Mouse (Mus musculus): ENCODE results near the gene Ntsr1.
A peak's percentile ranks its signal among the peaks of the same experiment; 100 is the strongest.

Ntsr1 gene

DNA sequence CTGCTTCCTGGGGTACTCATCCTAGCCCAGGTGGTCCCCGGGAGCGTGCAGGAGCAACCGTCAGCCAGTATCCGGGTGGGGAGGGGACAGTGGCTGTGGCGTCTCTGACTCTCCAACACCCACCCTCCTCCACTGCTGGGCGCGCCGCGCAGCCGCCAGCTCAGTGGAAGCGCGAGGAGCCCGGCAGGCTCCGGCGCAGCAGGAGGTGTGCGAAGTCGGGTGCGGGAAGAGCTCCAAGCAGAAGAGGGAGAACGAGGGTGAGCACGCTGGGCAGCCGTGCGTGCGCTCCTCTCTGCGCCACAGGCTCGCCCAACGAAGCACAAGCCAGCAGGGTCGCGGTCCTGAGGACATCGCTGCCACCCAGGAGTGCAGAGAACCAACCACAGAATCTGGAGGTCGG lies at the start of gene Ntsr1:
Ntsr1 (plus strand) TSS at position 236 of the 400 bp plus-strand sequence.
- no peak for DNase-seq (ENCODE audit: low read depth, low spot score)

DNA sequence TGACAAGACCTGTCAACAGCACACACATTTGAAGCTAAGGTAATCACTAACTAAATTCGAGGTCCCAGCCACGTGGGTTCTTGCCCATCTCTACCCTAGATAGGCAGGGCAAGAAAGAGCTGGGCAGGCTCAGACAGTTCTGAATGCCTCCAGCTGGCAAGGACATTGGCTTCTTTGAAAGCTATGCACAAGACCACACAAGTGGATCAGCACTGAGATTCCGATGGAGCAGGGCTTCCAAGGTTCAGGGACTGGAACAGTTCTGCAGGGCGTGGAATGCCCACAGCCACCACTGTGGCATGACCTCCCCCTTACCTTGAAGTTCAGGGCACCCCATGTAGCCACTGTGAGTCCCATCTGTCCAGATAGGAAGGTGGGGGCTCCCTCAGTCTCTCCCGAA lies 49.2 kb upstream of the Ntsr1 start:
- DNase-seq (ENCODE audit: low read depth, low spot score) = no peak

DNA sequence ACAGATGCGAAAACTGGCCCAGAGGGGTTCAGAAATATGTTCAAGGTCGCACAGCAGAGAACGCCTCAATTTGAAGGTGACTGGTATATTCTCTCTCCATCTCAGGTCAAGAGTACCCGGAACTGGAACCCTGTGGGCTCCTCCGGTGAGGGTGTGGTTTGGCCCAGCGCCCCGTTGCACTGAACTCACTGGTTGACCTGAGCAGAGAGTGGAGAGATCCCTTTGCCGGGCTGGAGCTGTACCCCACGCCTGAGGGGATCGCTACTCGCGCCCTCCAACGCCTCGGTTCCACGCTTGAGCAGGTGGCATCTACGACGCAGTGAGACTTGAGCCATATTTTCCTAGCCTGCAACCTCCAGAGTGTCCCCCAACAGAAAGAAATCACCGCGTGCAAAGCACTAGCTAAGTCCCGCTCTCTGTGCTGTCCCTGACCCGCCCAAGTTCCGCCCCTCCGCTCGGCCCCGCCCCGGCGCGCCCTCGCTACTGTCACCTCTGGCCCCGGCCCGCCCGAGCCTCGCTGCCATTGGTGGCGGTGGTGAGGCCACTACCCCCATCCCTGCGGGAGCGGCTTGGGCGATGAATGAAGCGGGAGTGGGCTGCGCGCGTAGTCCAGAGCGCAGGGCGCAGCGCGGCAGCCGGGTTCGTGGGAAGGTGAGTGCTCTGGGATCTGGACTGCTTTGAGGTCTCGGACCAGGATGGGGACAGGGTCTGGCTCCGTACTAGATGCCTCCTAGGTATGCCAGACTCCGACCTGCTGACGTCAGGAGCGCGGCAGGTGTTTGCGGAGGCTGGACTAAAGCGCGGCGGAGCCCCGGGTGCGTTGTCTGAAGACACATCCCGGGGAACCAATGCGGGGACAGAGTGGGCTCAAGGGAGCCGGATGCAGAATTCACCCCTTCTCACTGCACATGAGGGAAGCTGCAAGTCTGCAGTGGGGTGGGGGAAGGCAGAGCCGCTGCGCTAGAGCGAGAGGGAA lies 43.8 kb upstream of the Ntsr1 start, which contains the start of gene Slco4a1:
Slco4a1 (plus strand) TSS at position 523 of the 976 bp plus-strand sequence.
- DNase-seq (ENCODE audit: low read depth, low spot score) = peak; percentile 67

DNA sequence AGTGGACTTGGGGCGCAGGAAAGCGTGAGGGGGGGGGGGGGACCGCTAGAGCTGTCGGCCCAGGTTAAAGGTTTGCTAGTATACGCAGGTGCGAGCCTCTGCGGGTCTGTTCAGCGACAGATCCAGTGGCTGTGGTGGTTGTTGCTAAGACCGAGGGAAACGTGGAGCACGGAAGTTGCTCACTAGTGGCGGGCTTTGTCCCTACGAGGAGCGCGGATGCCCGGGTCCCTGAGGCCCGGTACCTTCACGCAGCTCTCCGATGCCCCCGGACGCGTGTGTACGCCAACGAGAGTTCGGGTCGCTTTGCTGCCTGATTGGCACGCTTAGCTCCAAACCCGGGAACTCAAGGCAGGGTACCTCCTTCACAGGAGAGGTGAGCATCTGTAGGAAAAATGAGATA lies 43.1 kb upstream of the Ntsr1 start:
- no peak for DNase-seq (ENCODE audit: low read depth, low spot score)

DNA sequence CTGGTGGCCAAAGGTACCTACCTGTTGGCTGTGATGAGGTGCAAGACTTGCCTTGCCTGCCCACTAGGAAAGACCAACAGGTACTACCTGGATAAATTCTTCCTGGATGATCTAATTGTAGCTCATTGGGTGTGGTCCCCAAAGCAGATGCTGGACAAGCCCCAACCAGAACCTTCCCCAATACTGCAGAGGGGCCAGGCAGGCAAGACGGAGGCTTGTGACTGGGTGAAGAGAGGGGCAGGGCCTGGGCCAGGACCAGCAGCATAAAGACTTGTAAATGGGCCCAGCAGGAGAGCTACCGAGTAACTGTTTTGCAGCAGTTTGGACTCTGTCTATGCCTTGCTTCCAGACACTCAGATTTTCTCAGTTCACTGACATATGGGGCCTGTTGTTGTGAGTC lies 42.1 kb upstream of the Ntsr1 start:
- no peak for DNase-seq (ENCODE audit: low read depth, low spot score)

DNA sequence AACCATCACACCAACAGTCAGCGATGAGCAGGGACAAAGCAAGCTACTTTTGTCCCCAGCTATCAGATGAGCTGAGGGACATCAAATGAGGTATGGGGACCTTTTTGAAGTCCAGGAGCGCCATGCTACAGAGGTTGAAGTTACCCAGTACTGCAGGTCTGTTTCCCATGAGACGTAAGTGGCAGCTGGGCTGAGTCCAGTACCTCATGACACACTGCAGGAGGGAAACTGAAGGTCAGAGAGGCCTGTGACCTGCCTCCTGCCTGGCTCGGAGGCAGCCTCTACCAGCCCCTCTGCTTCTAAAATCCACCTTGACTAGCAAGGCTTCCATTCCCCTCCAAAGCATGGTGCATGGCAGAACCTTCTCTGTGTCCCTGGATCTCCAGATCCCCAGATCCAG lies 40.3 kb upstream of the Ntsr1 start:
- no peak for DNase-seq (ENCODE audit: low read depth, low spot score)

DNA sequence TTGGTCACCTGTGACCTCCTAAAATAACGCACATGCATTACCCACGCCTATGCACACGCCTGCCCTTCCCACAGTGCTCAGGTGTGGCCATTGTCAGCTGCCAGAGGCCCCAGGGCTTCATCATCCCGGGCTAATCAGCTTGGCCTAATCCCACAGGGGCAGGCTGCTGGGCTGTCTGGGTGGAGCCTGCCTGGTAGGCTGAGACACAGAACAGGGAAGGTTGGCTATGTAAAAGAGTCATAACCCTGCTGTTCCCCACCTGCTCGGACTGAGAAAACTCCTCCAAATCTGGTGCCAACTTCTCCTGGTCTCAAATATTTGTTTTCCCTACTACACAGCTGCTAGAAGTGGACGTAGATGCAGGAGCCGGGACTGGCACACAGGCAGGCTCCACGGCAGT lies 39.0 kb upstream of the Ntsr1 start:
- no peak for DNase-seq (ENCODE audit: low read depth, low spot score)

DNA sequence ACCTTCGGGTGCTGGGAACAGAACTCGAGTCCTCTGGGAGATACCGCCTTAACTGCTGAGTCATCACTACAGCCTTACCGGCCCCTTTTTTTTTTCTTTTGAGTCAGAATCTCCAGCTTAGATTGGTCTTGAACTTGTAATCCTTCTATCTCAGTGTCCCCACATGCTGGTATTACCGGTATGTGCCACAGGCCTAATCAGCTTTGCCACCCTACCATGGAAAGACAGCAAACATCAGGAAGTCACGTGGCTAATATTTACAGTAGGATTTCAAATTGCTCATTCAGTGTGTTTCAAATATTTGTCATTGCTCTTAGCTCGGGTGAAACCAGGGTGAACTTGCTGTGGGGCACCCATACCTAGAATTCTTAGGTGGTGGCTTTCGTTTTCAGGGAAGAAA lies 37.2 kb upstream of the Ntsr1 start:
- no peak for DNase-seq (ENCODE audit: low read depth, low spot score)

DNA sequence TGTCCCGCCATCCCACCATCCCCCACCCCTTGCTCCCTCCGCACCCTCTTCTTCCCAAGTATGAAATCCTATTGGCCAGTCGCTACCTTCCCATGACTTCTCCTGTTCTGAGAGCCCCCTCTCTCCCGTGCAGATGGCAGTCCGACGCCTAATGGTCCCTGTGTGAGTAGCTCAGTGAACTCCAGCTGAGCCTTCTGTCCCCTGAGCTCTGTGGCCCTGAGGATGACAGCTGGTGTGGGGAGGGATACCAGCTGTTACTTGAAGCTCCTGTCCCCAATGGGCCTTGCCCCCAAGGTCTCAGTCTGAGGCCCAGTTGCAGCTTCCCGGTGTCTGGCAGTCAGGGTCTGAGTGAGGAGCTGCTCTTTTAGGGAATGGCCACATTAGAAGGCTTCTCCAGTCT lies 33.3 kb upstream of the Ntsr1 start:
- DNase-seq (ENCODE audit: low read depth, low spot score) = no peak

DNA sequence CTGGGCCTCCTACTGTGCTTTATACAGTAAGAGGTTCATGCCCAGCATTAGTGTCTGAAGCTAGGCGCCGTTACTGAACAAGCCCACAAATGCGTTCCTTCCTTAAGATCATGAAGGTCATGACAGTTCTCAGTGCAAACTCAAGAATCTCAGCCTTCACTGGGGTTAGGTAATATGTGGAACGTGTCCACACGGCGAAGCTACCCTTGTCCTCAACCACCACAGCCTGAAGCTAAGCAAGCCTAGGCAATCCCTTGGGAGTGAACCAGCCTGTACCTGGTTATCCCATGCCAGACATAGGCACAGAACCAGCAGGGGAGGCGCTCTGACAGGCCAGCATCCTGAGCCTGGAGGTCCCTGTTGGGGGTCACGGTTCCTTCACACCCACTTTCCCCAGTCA lies 30.9 kb upstream of the Ntsr1 start:
- no peak for DNase-seq (ENCODE audit: low read depth, low spot score)

DNA sequence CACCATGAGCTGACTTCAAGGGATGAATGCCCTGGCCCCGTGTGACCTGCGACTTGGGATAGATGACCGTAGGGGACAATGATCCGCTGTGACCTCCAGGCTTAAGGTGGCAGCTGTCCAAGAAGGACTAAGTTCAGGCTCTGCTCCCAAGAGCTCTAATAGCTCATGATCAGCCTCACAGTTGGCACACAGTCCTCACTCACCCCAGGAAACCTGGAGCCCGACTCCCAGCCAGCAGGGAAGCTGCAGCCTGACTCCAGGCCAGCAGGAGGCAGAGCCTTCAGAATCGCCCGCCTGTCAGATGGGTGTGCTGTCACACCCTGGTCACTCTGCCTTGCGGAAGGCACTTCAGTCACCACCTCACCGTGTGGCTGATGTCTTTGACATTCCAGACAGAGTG lies 30.0 kb upstream of the Ntsr1 start:
- DNase-seq (ENCODE audit: low read depth, low spot score) = no peak

DNA sequence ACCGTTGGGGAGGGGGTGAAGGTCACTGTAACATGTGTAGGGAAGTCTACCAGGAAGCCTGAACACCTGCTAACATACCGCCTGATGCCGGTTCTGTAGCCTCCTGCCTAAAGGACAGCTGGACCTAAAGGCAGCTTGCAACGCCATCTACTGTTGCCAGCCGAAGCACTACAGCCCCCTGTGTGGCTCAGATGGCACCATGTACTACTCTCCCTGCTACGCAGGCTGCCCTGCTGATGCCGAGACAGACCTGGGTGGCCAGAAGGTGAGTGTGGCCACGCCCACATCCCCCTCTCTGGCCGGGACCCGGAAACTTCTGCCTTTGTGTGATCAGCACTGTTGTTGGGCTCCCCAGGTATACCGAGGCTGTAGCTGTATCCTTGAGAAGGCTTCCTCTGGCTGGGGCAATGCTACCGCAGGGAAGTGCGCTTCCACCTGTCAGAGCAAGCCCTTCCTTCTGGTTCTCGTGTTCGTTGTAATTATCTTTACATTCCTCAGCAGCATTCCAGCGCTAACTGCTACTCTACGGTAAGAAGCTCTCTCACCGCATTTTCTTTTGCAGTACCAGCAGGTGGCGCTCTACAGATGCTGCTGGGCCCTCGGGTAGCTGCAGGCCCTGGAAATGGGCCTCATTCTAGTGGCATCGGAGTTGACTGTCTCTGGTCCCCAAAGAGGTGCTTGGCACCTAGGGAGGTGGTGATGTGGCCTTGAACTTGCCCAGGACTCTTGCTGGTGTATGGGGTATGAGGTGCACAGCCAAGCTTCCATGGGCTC lies 27.3 kb upstream of the Ntsr1 start:
- DNase-seq (ENCODE audit: low read depth, low spot score) = peak; percentile 40

DNA sequence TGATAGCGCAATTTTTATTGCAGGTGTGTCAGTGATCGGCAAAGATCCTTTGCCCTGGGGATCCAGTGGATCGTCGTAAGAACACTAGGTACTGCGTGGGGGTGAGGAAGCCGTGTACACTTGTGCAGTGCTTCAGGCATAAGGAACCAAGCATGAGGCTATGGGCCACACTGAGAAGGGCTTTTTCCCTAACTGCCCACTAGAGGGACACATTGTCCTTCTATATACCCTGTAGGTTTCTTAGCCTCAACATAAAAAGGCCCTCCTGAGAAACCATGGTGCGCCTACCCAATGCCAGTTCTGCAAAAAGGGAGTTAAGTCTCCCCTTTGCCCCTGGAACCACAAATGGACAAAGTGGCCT lies 26.7 kb upstream of the Ntsr1 start:
- DNase-seq (ENCODE audit: low read depth, low spot score) = peak; percentile 88

DNA sequence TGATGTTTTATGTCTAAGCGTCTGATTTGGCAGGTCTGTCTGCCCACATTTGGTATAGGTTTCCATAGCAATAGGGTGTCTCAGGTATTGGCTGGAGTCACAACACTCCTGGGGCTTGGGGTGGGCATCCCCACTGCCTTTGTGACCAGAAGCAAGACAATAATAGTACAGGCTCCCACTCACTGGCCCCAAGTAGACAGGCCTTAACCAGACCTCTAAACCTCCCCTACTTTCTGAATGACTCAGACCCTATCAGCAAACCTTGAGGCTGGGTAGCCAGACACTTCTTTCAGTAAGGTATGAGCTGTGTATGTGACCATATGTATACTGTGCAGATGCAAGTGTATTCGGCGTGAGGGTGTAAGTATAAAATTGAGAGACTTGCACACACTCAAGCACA lies 24.9 kb upstream of the Ntsr1 start:
- no peak for DNase-seq (ENCODE audit: low read depth, low spot score)

DNA sequence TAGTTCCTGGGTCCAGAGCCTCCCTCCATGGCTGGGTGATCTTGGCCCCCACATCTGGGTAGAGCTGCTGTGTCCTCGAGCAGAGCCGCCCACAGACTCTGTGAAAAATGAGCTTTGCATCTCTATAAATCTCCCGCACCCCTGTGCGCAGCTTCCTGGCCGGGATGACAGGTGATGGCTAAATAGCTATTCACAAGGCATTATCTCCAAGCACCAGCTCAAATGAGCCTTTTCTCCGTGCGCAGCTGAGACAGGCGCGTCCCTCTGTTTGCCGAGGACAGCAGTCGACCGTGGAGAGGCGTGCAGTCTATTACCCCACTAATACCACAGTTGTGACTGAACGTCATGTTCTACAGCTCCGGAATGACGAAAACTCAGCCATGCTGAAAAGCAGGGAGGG lies 17.5 kb upstream of the Ntsr1 start:
- no peak for DNase-seq (ENCODE audit: low read depth, low spot score)

DNA sequence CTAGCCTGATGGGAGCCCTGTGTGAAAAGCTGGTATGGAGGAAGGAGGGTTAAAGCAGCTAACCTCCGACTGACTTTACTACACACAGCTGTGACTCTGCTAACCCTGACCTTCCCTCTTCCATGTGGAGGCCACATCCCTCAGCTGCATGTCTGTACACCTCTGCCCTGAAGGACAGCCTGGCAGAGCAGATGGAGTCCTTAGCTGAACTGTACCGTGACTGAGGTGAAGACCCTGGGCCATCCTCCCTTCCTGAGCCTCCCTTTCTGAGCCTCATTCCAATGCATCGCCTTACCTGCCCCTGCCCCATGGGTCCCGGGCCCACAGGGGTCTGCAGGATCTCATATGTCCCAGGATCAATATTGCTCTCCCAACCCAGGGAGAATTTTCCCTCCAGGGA lies 14.9 kb upstream of the Ntsr1 start:
- no peak for DNase-seq (ENCODE audit: low read depth, low spot score)

DNA sequence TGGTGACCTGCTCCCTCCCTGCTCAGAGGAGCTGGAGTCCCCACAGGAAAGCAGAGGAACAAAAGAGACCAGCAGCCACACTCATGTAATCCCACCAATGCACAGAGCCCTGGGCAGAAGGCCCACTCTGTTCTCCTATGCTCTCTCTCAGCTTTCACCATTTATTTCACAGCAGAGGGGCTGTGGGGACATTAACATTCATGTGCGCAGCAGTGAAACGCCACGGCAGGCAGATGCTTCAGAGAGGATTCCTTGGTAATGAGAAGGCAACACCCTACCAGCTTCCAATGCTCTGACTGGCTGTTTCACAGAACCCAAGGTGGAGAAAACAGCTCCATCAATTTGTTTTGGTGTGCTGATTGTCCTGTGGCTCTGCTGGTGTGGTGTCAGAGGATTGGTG lies 14.5 kb upstream of the Ntsr1 start:
- DNase-seq (ENCODE audit: low read depth, low spot score) = no peak

DNA sequence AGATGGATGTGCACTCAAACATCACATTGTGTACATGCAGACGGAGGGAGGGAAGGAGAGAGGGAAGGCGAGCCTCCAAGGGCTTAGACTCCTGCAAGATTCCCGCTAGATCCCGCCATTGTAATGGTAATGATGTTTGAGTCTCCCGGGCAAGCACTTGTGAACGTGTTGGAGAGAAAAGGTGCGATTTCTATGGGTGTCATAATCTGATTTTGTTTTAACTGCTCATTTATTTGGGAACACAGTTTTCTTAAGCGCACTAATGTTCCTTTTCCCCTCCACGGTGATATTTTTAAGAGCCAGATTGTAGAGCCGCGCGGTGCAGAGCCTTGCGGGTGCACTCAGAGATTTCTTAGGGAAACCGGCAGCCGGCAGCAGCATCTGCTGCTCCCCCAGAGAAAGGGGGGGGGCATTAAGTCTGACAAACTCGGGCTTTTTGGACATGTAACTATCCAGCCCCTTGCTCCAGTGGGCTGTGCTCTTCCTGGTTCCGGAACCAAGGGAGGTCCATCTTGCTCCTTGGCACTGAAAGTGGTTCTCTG lies 11.5 kb upstream of the Ntsr1 start:
- no peak for DNase-seq (ENCODE audit: low read depth, low spot score)

DNA sequence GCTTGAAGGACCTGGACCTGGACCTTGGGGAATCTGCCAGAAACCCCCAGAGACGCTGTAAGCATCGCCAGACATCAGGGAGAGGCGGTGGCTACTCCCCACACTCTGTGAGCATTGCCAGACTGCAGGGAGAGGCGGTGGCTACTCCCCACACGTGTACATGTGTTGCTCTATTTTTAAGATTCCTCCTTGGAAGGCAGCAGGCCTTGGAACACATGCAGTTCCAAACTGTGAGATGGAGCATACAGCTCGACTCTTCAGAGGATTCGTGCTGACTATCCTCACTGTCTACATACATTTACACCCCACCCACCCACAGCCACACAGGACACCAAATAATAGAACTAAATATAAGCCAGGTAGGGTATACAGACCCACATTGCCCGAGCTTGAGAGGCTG lies 3.9 kb upstream of the Ntsr1 start:
- no peak for DNase-seq (ENCODE audit: low read depth, low spot score)

DNA sequence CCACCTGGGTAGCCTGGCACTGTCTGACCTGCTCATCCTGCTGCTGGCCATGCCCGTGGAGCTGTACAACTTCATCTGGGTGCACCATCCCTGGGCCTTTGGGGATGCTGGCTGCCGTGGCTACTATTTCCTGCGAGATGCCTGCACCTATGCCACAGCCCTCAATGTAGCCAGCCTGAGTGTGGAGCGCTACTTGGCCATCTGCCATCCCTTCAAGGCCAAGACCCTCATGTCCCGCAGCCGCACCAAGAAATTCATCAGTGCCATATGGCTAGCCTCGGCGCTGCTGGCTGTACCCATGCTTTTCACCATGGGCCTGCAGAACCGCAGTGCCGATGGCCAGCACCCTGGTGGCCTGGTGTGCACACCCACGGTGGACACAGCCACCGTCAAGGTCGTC lies 950 bp downstream of the Ntsr1 start:
- DNase-seq (ENCODE audit: low read depth, low spot score) = no peak

DNA sequence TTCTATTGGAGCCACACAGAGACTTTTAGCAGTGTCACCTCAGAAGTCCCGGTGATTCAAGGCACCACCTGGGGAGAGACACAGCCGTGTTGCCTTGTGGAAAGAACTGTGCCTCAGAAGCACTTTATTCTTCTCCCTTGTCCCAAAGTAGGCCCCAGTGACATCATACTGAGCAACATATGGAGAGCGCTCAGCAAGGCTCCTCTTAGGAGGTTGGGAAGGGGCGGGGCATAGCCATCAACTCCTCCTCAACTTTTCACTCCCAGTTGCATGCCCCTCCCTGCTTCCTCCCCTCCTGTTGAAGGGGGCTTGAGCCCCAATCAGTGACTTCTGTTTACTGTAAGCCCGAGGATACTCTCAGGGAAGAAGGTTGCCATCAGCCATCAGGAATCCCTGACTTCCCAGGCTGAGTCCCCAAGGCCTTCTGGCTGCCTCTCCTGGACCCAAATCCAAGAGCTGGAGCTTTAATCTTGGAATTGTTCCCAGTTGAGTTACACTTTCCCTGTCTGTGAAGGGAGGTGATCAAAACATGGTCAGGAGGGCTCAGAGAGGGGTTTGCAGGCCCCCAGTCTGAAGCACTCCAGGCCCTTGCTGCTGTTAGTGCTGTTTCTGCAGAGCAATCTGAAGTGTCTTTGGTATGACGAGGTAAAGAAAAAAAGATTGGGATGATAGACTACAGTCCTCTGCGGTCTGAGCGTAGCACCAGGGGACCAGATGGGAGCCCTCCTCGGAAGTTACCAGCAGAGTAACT lies 1.6 kb downstream of the Ntsr1 start:
- DNase-seq (ENCODE audit: low read depth, low spot score) = peak; percentile 29

DNA sequence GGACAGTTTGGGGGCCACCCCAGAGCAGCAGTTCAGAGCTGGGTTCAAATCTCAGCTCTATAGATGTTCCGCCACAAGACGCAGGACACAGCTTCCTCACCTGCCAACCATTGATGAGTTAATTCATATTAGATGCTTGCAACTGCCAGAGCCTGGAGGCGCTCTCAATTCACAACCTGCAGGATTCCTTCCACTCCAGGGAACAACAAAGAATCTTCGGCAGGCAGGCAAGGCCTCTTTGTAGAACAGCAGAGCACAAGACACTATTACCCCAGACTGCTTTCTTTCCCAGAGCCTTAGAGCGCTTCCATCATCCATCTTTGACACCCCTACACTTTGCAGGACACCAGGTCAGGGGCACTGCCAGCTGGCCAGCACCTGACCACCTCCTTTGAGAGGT lies 6.5 kb downstream of the Ntsr1 start:
- DNase-seq (ENCODE audit: low read depth, low spot score) = no peak

Data from 3T3-L1 (cell line).